Mouse (Mus musculus) liver, adult 2 months (tissue): ENCODE results near the gene Colgalt2.

Experiments
- CTCF ChIP-seq: fragments of 200-500 bp; IDR thresholded peaks from 2 replicates; pipeline ENCODE4 v1.5.1; 2011; ENCODE audit warnings: low read depth, low read length, control low read depth
- POLR2A ChIP-seq: fragments of 200-500 bp; IDR thresholded peaks from 2 replicates; pipeline ENCODE4 v1.6.1; 2011; ENCODE audit warnings: low read length, control low read depth; ENCODE audit not compliant: insufficient read depth; ENCODE audit errors: extremely low read depth

DNA sequence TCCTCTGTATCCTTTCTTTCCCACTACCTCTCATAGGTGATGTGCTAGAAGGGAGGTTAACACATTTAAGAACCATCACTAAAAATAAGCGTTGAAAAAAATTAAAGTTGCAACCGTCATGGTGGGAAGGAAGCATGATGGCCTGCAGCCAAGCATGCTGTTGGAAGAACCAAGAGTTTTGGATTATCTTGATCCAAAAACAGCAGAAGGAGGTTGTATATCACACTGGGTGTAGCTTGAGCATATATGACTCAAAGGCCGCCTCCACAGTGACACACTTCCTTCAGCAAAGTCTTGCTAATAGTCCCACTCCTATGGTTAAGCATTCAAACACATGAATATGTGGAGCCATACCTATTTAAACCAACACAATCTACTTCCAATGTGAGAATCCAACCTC is 5.5 kb upstream of the Colgalt2 start:
- TF ChIP-seq CTCF (no peak), POLR2A (no peak)
